Comparison of ENCODE assay signal across 29 mouse cellular contexts in the genomic region with DNA sequence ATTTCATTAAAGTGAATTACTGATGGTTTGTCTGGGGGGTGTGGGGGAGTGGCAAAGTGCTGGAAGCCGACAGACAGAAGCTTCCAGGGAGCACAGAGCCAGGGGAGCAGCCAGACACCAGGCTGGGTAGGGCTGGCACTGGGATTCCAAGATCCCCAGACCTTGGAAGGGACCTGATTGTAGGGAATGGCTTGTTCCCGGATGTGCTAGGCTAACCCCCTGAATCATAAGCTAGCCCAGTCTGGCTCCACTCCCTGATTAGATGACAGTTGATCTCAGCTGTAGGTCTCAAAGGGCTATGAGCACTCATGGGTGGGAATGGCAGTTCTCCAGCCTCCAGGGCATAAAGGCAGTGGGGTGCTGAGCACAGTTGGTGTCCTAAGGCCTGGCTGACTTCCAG.
DNase-seq lines count a peak whose midpoint lies in the region; ATAC-seq and TF ChIP-seq lines count a peak whose summit lies in the region.
"Had no signal": no experiment of that assay in that cellular context is flagged by ENCODE, and none has a peak within 500 bp of the region (broad histone marks: within the 10 kb centered on the region; RNA-seq: fewer than 3 reads in every experiment).

No protein-coding gene starts in this region.

- H3K4me2 ChIP-seq in midbrain, embryonic 11.5 days = no peak overlapping the region
- no peak overlapping the region for H3K4me2 ChIP-seq in midbrain, embryonic 14.5 days (ENCODE audit: low read length)
- H3K4me2 ChIP-seq: embryonic facial prominence, embryonic 13.5 days; forebrain, embryonic 12.5 days; forebrain, embryonic 15.5 days; heart, embryonic 11.5 days; heart, embryonic 15.5 days; hindbrain, embryonic 13.5 days; intestine, embryonic 15.5 days had no signal

- WGBS in midbrain, embryonic 11.5 days = 73% methylated on average over 2 of the region's 2 CpGs
- 70% methylated on average over 2 of the region's 2 CpGs for WGBS in midbrain, embryonic 14.5 days

- no peak overlapping the region for H3K4me3 ChIP-seq in gastrocnemius, adult 2 months
- no peak overlapping the region for H3K4me3 ChIP-seq in midbrain, embryonic 11.5 days (ENCODE audit: low read depth, low read length)
- H3K4me3 ChIP-seq in midbrain, embryonic 14.5 days (replicated peaks; ENCODE audit: low read depth, low read length) = no peak overlapping the region
- H3K4me3 ChIP-seq: embryonic facial prominence, embryonic 10.5 days; embryonic facial prominence, embryonic 13.5 days; erythroblast, embryonic 14.5 days; forebrain, embryonic 12.5 days; forebrain, embryonic 15.5 days; heart, embryonic 15.5 days; hindbrain, embryonic 10.5 days; hindbrain, embryonic 13.5 days; intestine, embryonic 15.5 days had no signal

- no peak overlapping the region for H3K9ac ChIP-seq in midbrain, embryonic 11.5 days (ENCODE audit: low read length)
- H3K9ac ChIP-seq in midbrain, embryonic 14.5 days (replicated peaks; ENCODE audit: low read length) = no peak overlapping the region
- H3K9ac ChIP-seq: embryonic facial prominence, embryonic 13.5 days; forebrain, embryonic 12.5 days; forebrain, embryonic 15.5 days; heart, embryonic 15.5 days; hindbrain, embryonic 13.5 days; intestine, embryonic 15.5 days had no signal

- DNase-seq in gastrocnemius, adult 2 months = peak; percentile 21
- no peak for DNase-seq in gastrocnemius, adult 8-10 months (ENCODE audit: low spot score in 2 of 2)
- DNase-seq in midbrain, embryonic 11.5 days (ENCODE audit: low spot score, missing footprints) = peak; percentile 44
- DNase-seq in midbrain, embryonic 14.5 days = no peak
- DNase-seq in skeletal muscle tissue, adult 2 months (ENCODE audit: low read depth, low spot score) = peak; percentile 12
- no peak for DNase-seq in kidney, adult 18-20 months
- DNase-seq: adrenal gland, postnatal 10 days; adrenal gland, postnatal 36 days; cerebellum, adult 18-20 months; cerebellum, adult 9-11 months; cerebellum, postnatal 36 days; embryo, embryonic 11 days; gastrocnemius, postnatal 10 days; heart, adult 18-20 months; heart, postnatal 10 days; heart, postnatal 36 days; kidney, adult 11 months had no signal

- no peak for TF ChIP-seq CTCF in gastrocnemius, adult 2 months (IDR thresholded peaks at IDR 0.05)

- ATAC-seq in midbrain, embryonic 11.5 days (ENCODE audit: low FRiP score) = no peak
- ATAC-seq in midbrain, embryonic 14.5 days (ENCODE audit: low FRiP score, low TSS enrichment) = no peak
- ATAC-seq: CD4-positive, CD25-positive, alpha-beta regulatory T cell, adult 4 months; forebrain, embryonic 15.5 days; hindbrain, embryonic 16.5 days; intestine, embryonic 15.5 days had no signal

- no peak overlapping the region for H3K27ac ChIP-seq in gastrocnemius, adult 2 months
- no peak overlapping the region for H3K27ac ChIP-seq in midbrain, embryonic 11.5 days (ENCODE audit: low read depth, low read length)
- no peak overlapping the region for H3K27ac ChIP-seq in midbrain, embryonic 14.5 days (replicated peaks; ENCODE audit: low read depth, low read length)
- H3K27ac ChIP-seq: embryonic facial prominence, embryonic 10.5 days; embryonic facial prominence, embryonic 13.5 days; forebrain, embryonic 12.5 days; forebrain, embryonic 15.5 days; heart, embryonic 15.5 days; hindbrain, embryonic 10.5 days; hindbrain, embryonic 13.5 days; intestine, embryonic 15.5 days had no signal

- H3K4me1 ChIP-seq in midbrain, embryonic 11.5 days (ENCODE audit: control insufficient read depth, insufficient read depth, low read length) = no peaks in the 10 kb centered on the region
- no peaks in the 10 kb centered on the region for H3K4me1 ChIP-seq in midbrain, embryonic 14.5 days (ENCODE audit: control insufficient read depth, insufficient read depth, low read length)
- H3K4me1 ChIP-seq: embryonic facial prominence, embryonic 10.5 days; embryonic facial prominence, embryonic 13.5 days; forebrain, embryonic 12.5 days; forebrain, embryonic 15.5 days; heart, embryonic 15.5 days; hindbrain, embryonic 13.5 days; intestine, embryonic 15.5 days had no signal

- no peaks in the 10 kb centered on the region for H3K27me3 ChIP-seq in midbrain, embryonic 11.5 days (ENCODE audit: control insufficient read depth, insufficient read depth, low read length)
- H3K27me3 ChIP-seq in midbrain, embryonic 14.5 days (ENCODE audit: control insufficient read depth, insufficient read depth, low read length) = no peaks in the 10 kb centered on the region
- H3K27me3 ChIP-seq: embryonic facial prominence, embryonic 13.5 days; forebrain, embryonic 12.5 days; forebrain, embryonic 15.5 days; heart, embryonic 15.5 days; hindbrain, embryonic 13.5 days; intestine, embryonic 15.5 days had no signal

- H3K9me3 ChIP-seq in midbrain, embryonic 11.5 days (ENCODE audit: control insufficient read depth, low read length) = no peaks in the 10 kb centered on the region
- H3K9me3 ChIP-seq in midbrain, embryonic 14.5 days (ENCODE audit: control insufficient read depth, low read length) = no peaks in the 10 kb centered on the region
- H3K9me3 ChIP-seq: embryonic facial prominence, embryonic 10.5 days; embryonic facial prominence, embryonic 13.5 days; forebrain, embryonic 12.5 days; forebrain, embryonic 15.5 days; heart, embryonic 15.5 days; hindbrain, embryonic 10.5 days; hindbrain, embryonic 13.5 days; intestine, embryonic 15.5 days had no signal

- intact Hi-C loops in gastrocnemius, adult 2 months (cut with DNase I) = no loop called here

- H3K36me3 ChIP-seq in midbrain, embryonic 11.5 days (ENCODE audit: control insufficient read depth, insufficient read depth, low read length) = no peaks in the 10 kb centered on the region
- H3K36me3 ChIP-seq in midbrain, embryonic 14.5 days (ENCODE audit: control insufficient read depth, insufficient read depth, low read length) = no peaks in the 10 kb centered on the region
- H3K36me3 ChIP-seq: embryonic facial prominence, embryonic 10.5 days; embryonic facial prominence, embryonic 13.5 days; forebrain, embryonic 12.5 days; forebrain, embryonic 15.5 days; heart, embryonic 15.5 days; hindbrain, embryonic 10.5 days; hindbrain, embryonic 13.5 days; intestine, embryonic 15.5 days had no signal

Comparison
In these comparisons a context has a peak if more than half of its experiments do, and no peak if none do; other contexts are left out.
1. DNase-seq: peak in gastrocnemius, adult 2 months (single experiment), midbrain, embryonic 11.5 days (single experiment) and skeletal muscle tissue, adult 2 months (single experiment); none in gastrocnemius, adult 8-10 months (0 of 2), midbrain, embryonic 14.5 days (single experiment) and kidney, adult 18-20 months (single experiment).